Mouse (Mus musculus): ENCODE data around the gene Ifi205.
"Not testable (repeated sequence)": the region's sequence is repeated elsewhere in the genome, so short reads cannot be mapped to it uniquely, and the experiment has no call there.

The Ifi205 gene

DNA sequence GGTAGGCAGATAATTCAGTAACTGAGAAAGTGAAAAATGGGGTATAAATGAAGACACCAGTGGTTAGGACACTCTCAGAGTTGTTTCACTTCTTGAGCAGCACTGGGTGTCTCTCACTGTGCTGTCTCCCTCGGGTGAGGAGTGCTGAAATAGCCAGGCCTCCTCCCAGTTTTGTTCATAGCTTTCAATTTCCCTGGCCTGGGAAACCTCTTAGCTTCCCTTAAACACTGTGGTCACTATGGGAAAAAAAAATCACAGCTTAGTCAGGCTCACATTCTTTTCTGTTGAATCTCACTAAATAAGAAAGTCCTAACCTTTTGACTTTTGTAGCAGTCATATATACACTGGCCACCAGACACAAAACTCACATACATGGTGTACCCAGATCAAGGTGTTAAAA is at the start of gene Ifi205:
TSS of gene Ifi205 (minus strand) at position 113 of the 400 bp plus-strand sequence.
- in situ Hi-C loops (cut with MboI, MseI), result no loop called here

DNA sequence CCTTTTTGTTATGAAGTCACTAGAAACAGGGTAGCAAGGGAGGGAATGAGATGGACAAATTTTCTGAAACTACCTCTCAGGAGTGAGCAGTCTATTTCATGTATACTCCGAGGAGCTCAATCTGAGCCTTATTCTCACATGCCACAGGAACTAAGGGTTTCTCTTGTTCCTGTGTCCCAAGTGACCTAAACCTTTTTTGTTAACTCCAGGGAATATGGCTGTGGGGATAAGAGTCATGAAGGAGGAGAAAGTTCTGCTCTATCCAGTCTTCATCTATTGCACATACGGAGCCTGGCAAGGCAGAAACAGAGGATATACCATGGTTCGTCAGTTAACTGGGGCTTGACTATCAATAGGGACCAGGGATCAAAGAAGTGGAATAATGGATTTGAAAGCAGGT is 34.7 kb upstream of the Ifi205 start, which contains the start of gene Olfr430:
TSS of gene Olfr430 (plus strand) at position 301 of the 400 bp plus-strand sequence.
- in situ Hi-C loops (cut with MboI, MseI), result no loop called here

DNA sequence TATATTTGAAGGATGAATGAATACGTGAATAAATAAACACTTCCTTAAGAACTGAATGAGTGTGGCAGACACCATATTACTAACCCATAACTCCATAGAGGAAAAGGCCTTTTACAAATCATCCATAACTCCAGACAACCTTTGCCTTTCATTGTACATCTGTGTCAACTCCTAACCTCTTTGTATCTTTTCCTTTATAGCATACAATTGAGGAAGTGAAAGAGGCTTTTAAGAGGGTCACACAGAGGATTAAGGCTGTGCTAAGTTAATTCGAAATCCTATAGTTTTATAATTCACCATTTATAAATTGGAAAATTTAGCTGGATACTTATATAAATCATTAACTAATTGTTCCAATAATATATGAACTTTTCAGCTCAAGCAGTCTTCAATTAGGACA is 23.6 kb upstream of the Ifi205 start:
- in situ Hi-C loops (cut with MboI, MseI), result no loop called here

DNA sequence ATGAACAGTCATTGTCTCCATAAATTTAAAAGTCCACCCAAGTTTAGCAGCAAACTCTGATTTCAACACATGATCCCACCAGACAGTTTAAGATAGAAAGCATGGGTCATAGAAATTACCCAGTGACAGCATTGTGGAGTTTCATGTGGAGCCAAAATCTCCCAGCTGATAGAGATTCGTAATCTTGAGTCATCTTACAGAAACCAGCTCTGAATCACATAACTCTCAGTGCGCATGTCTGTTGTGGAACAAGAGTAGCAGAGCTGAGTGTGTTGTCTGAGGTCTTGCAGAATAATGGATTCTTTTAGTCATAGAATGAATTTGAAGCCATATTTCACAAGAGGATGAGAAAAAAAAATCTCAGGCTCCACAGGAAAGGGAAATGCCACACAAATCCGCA is 21.4 kb upstream of the Ifi205 start:
- in situ Hi-C loops (cut with MboI, MseI), result no loop called here

DNA sequence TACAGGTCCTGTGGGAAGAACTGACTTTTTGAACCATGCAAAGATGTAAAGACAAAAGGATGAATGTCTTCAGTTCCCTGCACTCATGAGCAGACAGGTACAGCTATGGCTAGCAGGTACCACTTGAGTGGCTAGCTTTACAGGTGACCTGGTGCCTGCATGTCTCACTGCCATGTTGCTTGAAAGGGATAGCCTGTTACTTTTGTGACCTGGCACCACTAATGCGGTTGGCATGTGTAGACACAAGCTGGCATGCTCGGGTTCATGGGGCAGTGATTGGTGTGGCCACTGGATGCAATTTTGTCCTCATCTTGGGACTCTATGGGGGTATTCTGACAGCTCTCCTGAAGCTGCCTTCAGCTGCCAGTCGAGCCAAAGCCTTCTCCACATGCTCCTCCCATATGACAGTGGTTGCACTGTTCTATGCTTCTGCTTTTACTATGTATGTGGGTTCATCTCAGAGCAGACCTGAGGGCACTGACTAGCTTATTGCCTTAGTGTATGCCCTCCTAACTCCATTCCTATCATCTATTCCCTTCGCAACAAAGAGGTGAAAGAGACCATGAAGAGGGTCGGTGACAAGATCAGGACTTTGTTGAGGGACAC is 20.4 kb upstream of the Ifi205 start:
- in situ Hi-C loops (cut with MboI, MseI), result no loop called here

DNA sequence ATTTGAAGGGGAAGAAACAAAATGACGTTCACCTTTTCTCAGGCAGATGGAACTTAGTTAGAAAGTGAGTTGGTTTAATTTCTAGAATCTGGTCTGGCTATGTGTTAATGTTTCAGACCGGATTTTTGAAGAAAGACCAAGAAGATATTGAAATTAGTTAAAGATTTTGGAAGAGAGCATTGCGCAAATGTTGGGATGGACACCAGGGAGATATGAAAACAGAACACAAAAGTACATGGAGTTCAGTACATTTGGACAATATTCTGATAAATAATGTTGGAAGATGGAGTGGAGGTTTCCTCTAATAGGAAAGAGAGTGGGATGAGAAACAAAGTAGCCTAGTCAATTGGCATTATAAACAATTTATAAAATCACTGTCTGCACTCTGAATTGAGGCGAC is 19.9 kb upstream of the Ifi205 start:
- in situ Hi-C loops (cut with MboI, MseI), result no loop called here

DNA sequence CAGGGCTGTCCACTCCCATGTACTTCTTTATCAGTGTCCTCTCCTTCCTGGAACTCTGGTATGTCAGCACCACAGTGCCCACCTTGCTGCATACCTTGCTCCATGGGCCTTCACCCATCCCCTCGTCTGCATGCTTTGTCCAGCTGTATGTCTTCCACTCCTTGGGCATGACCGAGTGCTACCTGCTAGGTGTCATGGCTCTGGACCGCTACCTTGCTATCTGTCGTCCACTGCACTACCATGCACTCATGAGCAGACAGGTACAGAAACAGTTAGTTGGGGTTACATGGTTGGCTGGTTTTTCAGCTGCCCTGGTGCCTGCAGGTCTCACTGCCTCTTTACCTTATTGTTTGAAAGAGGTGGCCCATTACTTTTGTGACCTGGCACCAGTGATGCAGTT is 18.9 kb upstream of the Ifi205 start:
- in situ Hi-C loops (cut with MboI, MseI), result no loop called here

DNA sequence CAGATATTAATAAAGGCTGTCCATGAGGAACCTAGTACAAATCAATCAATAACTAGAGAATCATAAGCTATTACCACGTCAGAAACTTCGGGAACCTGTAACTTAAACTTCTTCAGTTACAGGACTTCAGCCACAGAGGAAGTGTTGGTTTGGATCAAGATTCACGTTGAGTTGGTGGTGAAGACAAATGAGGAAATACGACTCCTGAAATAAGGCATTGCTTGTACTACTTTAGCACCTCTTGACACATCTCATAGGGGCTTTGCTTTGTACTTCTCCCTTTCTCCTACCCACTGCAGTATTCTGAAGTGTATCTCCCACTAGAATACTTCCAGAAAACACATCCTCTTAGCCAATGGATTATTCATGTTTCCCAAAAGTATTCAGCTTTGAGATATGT is 17.7 kb upstream of the Ifi205 start:
- in situ Hi-C loops (cut with MboI, MseI), result not testable (repeated sequence)

DNA sequence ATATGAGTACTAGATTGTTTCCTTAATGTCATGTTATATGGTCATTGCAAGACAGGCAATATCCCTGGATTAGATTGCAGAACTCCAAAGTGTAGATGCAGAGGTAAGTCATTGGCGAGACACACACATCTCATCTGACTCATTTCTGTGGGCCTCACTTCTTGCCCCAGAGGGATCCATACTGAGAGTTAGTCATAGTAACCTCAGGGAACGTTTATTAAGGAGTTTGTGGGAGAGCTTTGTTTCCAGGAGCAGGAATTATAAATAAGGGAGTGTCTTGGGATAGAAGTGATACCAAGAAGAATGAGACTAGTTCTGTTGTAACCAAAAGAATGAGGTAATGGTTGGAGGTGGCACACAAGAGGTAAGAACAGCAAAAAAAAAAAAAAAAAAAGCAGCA is 17.3 kb upstream of the Ifi205 start, which contains the start of gene Olfr432:
TSS of gene Olfr432 (plus strand) at position 313 of the 400 bp plus-strand sequence.
- in situ Hi-C loops (cut with MboI, MseI), result no loop called here

DNA sequence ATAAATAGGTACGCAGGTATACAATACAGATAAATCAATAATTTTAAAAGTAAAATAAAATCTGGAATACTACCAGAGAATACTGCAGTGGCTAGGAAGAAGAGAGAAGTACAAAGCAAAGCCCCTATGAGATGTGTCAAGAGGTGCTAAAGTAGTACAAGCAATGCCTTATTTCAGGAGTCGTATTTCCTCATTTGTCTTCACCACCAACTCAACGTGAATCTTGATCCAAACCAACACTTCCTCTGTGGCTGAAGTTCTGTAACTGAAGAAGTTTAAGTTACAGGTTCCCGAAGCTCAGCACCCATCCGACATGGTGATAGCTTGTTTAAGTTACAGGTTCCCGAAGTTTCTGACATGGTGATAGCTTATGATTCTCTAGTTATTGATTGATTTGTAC is 16.6 kb upstream of the Ifi205 start:
- in situ Hi-C loops (cut with MboI, MseI), result not testable (repeated sequence)

DNA sequence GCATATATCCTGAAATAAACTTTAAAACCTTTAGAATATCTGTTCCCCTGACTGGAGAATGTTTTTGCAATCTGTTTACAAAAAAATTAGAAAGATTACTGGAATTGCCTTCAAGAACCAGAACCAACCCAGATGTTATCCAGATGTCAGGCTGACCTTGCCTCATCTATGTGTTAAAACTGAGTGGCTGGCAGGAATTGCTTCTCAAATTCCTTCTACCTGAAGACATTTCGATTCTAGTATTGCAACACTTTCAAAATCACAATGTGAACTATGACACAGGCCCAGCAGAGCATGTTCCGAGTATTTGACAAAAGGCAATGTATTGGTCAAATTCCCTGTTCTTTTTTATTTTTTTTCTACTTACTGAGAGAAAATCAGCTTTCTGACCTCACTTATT is 12.8 kb upstream of the Ifi205 start:
- in situ Hi-C loops (cut with MboI, MseI), result no loop called here

DNA sequence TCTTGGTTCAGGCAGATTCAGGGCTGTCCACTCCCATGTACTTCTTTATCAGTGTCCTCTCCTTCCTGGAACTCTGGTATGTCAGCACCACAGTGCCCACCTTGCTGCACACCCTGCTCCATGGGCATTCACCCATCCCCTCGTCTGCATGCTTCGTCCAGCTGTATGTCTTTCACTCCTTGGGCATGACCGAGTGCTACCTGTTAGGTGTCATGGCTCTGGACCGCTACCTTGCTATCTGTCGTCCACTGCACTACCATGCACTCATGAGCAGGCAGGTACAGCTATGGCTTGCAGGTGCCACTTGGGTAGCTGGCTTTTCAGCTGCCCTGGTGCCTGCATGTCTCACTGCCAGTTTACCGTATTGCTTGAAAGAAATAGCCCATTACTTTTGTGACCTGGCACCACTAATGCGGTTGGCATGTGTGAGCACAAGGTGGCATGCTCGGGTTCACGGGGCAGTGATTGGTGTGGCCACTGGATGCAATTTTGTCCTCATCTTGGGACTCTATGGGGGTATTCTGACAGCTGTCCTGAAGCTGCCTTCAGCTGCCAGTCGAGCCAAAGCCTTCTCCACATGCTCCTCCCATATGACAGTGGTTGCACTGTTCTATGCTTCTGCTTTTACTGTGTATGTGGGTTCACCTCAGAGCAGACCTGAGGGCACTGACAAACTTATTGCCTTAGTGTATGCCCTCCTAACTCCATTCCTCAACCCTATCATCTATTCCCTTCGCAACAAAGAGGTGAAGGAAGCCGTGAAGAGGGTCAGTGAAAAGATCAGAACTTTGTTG is 10.7 kb upstream of the Ifi205 start:
- in situ Hi-C loops (cut with MboI, MseI), result not testable (repeated sequence)

DNA sequence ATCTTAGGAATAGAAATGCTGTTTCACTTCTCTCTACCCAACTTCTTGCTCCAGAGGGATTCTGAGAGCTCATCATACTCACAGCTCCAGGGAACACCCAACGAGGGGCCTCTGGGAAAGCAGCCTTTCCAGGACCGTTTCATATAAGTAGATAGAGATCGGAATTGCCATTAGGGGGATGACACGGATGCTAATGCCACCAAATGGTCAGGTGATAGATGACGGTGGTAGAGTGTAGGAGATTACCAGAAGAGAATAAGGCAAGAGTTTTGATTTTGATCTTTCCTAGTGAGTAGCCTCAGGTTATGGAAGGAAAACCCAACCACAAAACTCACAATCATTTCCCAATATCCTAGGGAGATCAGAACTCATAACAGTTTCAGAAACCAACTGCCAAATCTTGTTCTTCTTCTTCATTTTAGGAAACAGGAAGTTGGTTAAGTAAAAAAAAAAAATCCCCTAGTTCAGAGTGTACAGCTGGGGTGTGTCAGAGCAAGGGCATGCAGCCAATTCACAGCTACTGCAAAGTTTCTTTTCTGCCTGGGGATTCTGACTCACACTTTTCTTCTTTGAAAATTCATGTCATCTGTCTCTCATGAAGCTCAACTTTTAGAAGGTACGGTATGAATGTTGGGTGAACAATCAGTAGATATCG is 9.0 kb upstream of the Ifi205 start, which contains the start of gene Olfr433:
TSS of gene Olfr433 (plus strand) at position 183 of the 655 bp plus-strand sequence.
- in situ Hi-C loops (cut with MboI, MseI), result no loop called here

DNA sequence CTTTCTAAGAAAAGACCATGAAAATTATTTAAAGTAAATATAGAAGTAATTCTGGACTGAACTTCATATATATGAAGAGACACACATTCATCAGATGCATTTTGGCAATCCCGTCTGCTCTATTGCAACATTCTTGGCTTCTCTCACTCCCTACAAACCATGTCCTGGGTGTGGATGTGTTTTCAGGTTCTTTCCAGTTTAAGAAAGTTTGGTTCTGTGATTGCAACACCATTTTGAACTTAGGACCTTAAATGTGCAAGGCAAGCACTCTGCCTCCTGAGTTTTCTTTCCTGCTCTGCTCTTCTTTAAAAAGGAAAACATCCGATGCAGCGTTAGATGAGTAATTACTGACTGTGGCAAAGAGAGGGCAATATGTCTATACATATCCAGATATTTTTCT is 6.9 kb upstream of the Ifi205 start:
- in situ Hi-C loops (cut with MboI, MseI), result no loop called here

DNA sequence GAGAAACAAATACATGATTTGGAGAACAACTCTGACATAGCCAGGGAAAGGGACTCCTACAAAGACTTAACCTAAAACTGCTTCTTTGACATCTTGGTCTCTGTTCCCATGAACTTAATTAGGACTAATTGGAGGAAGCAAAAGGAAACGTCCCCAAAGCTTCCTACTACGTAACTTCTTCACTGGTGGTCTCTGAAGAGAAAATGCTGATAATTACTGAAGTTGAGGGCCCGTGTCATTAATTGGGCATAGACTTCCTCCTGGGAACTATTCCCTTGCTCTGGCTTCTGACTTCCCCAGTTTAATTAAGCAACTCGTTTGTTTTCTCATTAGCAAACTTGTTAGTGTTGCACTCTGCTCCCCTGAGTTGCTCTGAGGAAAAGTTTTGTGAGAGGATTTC is 4.2 kb upstream of the Ifi205 start:
- in situ Hi-C loops (cut with MboI, MseI), result no loop called here

DNA sequence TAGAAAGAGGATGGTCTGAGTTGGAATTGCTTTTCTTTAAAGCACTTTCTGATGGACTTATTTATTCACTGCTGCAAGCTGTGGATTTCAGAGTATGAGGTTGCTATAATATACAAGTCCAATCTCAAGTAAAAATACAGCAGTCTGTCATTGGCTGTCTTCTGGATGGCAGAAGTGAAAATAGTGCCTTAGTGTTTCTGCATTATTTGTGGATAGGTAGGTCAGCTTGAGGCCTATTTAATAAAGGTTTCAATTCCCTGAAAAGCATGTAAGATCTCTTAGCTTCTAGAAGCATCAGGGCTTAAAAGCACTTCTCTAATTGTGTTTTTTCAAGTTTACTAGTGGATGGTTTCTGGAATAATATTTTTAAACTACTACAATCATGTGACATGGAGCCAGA is 24.6 kb downstream of the Ifi205 start:
- in situ Hi-C loops (cut with MboI, MseI), result loop anchor here (5.0 kb wide), 1 partner anchor 115 kb away; no protein-coding TSS in a partner anchor

DNA sequence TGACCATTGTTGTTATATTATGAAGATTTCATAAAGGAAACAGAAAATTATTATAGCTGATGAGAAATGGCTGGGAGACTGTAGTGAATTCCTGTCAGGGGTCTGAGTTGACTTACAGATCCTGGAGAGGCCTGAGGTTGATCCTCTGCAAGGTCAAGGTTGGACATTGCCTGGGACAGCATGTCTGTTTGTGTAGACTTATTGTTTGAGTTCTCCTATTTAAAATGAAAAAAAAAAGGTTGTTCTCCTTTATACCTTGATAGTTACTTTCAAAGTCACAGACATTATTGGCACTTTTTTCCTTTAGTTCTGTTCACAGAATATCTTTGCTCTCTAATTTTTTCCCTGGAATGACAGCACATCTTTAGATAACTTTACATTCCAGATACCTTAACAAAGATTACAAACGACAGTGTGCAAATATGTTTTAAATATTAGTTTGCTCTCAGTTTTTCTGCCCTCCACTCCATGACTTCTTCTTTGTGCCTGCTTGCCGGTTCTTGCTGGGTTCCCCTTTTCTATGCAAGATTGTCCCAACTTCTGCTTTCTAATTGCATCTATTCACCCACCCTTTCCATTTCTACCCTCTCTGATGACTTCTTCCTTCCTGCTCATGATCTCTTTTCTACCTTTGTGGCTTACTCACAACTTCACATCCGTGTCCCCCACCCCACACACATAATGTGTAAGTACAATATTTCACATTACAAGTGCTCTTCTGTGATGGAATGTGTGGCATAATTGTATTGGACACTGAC is 27.1 kb downstream of the Ifi205 start:
- in situ Hi-C loops (cut with MboI, MseI), result loop anchor here (5.0 kb wide), 1 partner anchor 112 kb away; no protein-coding TSS in a partner anchor

DNA sequence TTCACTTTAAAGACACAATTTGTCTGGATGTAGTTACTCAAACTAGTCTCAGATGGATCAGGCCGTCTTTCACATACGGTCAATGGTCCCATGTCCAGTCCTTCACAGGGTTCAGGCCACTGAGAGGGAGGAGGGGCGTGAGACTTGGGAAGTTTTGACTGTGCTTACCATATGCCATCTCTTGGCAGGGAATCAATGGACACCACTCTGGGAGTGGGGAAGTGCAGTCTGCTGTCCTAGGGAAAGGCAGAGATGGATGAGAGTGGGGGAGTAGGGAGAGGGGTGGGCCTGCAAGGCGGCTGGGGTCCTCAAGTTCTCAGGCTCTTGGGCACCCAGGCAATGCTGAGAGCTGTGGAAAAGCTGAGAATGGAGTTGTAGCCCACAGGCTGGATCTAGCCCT is 36.6 kb downstream of the Ifi205 start:
- in situ Hi-C loops (cut with MboI, MseI), result no loop called here

DNA sequence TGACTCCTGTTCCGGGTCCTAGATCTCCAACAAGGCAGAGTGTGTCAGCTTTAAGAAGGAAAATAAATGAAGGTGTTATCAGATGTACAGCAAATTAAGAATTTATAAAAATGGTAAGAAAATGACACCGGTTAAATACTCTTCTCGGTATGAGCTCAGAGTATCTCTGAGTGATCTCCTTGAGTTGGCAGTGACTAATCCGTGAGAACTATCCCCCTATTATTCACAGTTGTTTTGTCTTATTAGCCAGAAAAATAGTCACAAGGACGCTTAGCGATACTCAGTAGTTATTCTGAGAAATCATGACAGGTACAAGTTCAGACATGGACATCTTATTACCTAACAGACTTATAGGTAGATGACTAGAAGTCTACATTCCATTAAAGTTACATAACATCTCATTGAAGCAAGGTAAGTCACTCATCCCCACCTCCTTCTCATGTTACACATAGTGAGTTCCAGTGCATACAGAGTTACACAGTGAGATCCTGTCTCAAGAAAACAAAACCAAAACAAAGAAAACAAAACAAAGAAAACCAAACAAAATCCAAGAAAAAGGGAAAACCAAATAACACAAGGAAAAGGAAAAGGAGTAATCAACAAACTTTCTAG is 48.8 kb downstream of the Ifi205 start, which contains the start of gene Ifi202b:
TSS of gene Ifi202b (minus strand) at position 51 of the 612 bp plus-strand sequence.
- in situ Hi-C loops (cut with MboI, MseI), result not testable (repeated sequence)

DNA sequence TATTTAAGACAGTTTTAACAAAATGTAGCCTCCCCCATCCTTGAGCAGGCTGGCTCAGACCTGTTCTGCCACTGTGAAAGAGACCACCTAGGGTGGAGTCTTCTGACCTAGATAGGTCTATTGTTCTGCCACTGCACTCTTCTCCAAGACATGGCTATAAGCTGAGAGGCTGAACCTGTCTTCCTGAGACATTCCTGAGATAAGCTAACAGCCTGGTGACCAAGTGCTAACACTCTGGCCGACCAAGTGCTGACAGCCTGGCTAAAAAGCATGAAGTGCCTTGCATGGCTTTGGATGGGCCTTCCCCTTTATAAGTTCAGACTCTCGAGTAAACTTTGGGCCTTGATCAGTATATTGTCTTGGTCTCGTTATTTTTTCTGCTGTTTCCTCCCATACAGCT is 50.6 kb downstream of the Ifi205 start:
- in situ Hi-C loops (cut with MboI, MseI), result not testable (repeated sequence)

DNA sequence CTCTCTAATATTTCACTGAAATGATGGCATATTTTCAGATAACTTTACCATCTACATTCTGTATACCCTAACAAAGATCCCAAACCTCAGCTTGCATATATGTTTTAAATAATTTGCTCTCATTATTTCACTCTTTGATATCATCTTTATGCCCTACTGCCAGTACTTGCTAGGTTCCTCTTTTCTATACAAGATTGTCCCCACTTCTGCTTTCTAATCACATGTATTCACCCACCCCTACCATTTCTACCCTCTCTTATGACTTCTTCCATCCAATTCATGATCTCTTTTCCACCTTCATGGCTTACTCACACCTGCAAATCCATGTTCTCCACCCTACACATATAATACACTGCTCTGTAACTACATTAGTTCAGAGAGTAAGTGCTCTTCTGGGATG is 54.0 kb downstream of the Ifi205 start:
- in situ Hi-C loops (cut with MboI, MseI), result no loop called here

Data from T-helper 1 cell (primary cell).